Mouse (Mus musculus) MEL (cell line): ENCODE data around the gene Scn8a. TPM values are rescaled to one million over a fixed set of nuclear protein-coding genes. Genes with fewer than 3 reads are reported as not detected.

Experiments
- DNase-seq: peaks from one replicate; pipeline ENCODE4 v3.0.0; 2011; ENCODE audit warnings: low read depth, low spot score
- H3K27ac ChIP-seq: 2 replicates; pipeline ENCODE4 v1.5.1; 2012; ENCODE audit warnings: low read depth, mild to moderate bottlenecking, control low read depth, low read length, moderate library complexity; ENCODE audit not compliant: control insufficient read depth
- H3K27me3 ChIP-seq, 2 experiments: fragments of 150-350 bp in 1 of 2; sonication (generic) in 1 of 2; 2 replicates each; pipeline ENCODE4 v1.6.1; 2012; ENCODE audit warnings: low read length in 2 of 2, mild to moderate bottlenecking in 2 of 2, improper control_type of control experiment in 1 of 2, moderate library complexity in 1 of 2; ENCODE audit not compliant: insufficient read depth in 2 of 2, control insufficient read depth in 1 of 2
- H3K36me3 ChIP-seq, 2 experiments: 2 replicates each; pipeline ENCODE4 v1.6.1; 2012 to 2014; ENCODE audit warnings: low read length in 2 of 2, improper control_type of control experiment in 1 of 2, inconsistent platforms in 1 of 2, mild to moderate bottlenecking in 1 of 2; ENCODE audit not compliant: insufficient read depth in 2 of 2, control insufficient read depth in 1 of 2
- H3K4me1 ChIP-seq, 2 experiments: fragments of 150-350 bp in 1 of 2; sonication (generic) in 1 of 2; 2 replicates each; pipeline ENCODE4 v1.6.1; 2012; ENCODE audit warnings: low read length in 2 of 2, improper control_type of control experiment in 1 of 2, mild to moderate bottlenecking in 1 of 2; ENCODE audit not compliant: insufficient read depth in 2 of 2, control insufficient read depth in 1 of 2
- H3K4me3 ChIP-seq, 2 experiments: fragments of 150-350 bp in 1 of 2; sonication (generic) in 1 of 2; 2 replicates each; pipeline ENCODE4 v1.5.1; 2012; ENCODE audit warnings: low read depth in 2 of 2, low read length in 2 of 2, mild to moderate bottlenecking in 2 of 2, moderate library complexity in 2 of 2, control low read depth in 1 of 2, improper control_type of control experiment in 1 of 2; ENCODE audit not compliant: control insufficient read depth in 1 of 2, insufficient read depth in 1 of 2
- H3K79me2 ChIP-seq: 2 replicates; pipeline ENCODE4 v1.6.1; 2012; ENCODE audit warnings: mild to moderate bottlenecking, low read length, moderate library complexity; ENCODE audit not compliant: control insufficient read depth, poor library complexity, insufficient read depth
- H3K9ac ChIP-seq: 2 replicates; pipeline ENCODE4 v1.6.1; 2012; ENCODE audit warnings: low read depth, mild to moderate bottlenecking, control low read depth, low read length, moderate library complexity; ENCODE audit not compliant: control insufficient read depth, poor library complexity, severe bottlenecking
- H3K9me3 ChIP-seq: fragments of 150-350 bp; sonication (generic); replicated peaks from 2 replicates; pipeline ENCODE4 v1.6.1; 2012; ENCODE audit warnings: mild to moderate bottlenecking, low read length, improper control_type of control experiment, moderate library complexity; ENCODE audit not compliant: insufficient read depth
- BHLHE40 ChIP-seq: IDR thresholded peaks from 2 replicates; pipeline ENCODE4 v1.6.1; 2012; ENCODE audit warnings: low read depth, mild to moderate bottlenecking, inconsistent platforms, low read length, improper control_type of control experiment, borderline replicate concordance
- CHD2 ChIP-seq: IDR thresholded peaks from 2 replicates; pipeline ENCODE4 v1.6.1; 2011; ENCODE audit warnings: low read length, improper control_type of control experiment
- CTCF ChIP-seq, 3 experiments: IDR thresholded peaks in 2 of 3; conservative IDR thresholded peaks in 1 of 3; 2 replicates each; pipeline ENCODE4 v1.5.1; 2011 to 2012; ENCODE audit warnings: low read length in 3 of 3, low read depth in 2 of 3, mild to moderate bottlenecking in 2 of 3, improper control_type of control experiment in 1 of 3, inconsistent platforms in 1 of 3, mixed read lengths in 1 of 3, moderate library complexity in 1 of 3; ENCODE audit not compliant: control insufficient read depth in 1 of 3, insufficient read depth in 1 of 3, poor library complexity in 1 of 3, severe bottlenecking in 1 of 3
- ELF1 ChIP-seq: IDR thresholded peaks from 2 replicates; pipeline ENCODE4 v1.6.1; 2014; ENCODE audit warnings: low read depth, mild to moderate bottlenecking, inconsistent platforms, low read length, improper control_type of control experiment, moderate library complexity
- GABPA ChIP-seq: IDR thresholded peaks from 2 replicates; pipeline ENCODE4 v1.6.1; 2012; ENCODE audit warnings: low read depth, mild to moderate bottlenecking, inconsistent platforms, low read length, improper control_type of control experiment, moderate library complexity
- GATA1 ChIP-seq: IDR thresholded peaks from 2 replicates; pipeline ENCODE4 v1.6.1; 2011; ENCODE audit warnings: low read depth, low read length, improper control_type of control experiment
- JUND ChIP-seq: IDR thresholded peaks from 2 replicates; pipeline ENCODE4 v1.6.1; 2011; ENCODE audit warnings: low read depth, mild to moderate bottlenecking, improper control_type of control experiment, low read length
- MAX ChIP-seq: IDR thresholded peaks from 2 replicates; pipeline ENCODE4 v1.6.1; 2011; ENCODE audit warnings: low read length, improper control_type of control experiment
- MEF2A ChIP-seq: IDR thresholded peaks from 2 replicates; pipeline ENCODE4 v1.6.1; 2014; ENCODE audit warnings: low read depth, mild to moderate bottlenecking, inconsistent platforms, low read length, improper control_type of control experiment; ENCODE audit not compliant: poor library complexity, insufficient replicate concordance, severe bottlenecking; ENCODE audit errors: extremely low read depth
- NELFE ChIP-seq: IDR thresholded peaks from 2 replicates; pipeline ENCODE4 v1.6.1; 2011; ENCODE audit warnings: low read depth, low read length, improper control_type of control experiment
- RCOR1 ChIP-seq: IDR thresholded peaks from 2 replicates; pipeline ENCODE4 v1.6.1; 2012; ENCODE audit warnings: low read depth, mild to moderate bottlenecking, inconsistent platforms, low read length, improper control_type of control experiment
- SIN3A ChIP-seq: IDR thresholded peaks from 2 replicates; pipeline ENCODE4 v1.6.1; 2012; ENCODE audit warnings: low read length, improper control_type of control experiment, inconsistent platforms
- SMC3 ChIP-seq: IDR thresholded peaks from 2 replicates; pipeline ENCODE4 v1.6.1; 2011; ENCODE audit warnings: low read depth, low read length, improper control_type of control experiment
- UBTF ChIP-seq: IDR thresholded peaks from 2 replicates; pipeline ENCODE4 v1.6.1; 2012; ENCODE audit warnings: low read depth, mild to moderate bottlenecking, inconsistent platforms, low read length, improper control_type of control experiment, moderate library complexity, borderline replicate concordance; ENCODE audit not compliant: insufficient read depth
- USF1 ChIP-seq: IDR thresholded peaks from 2 replicates; pipeline ENCODE4 v1.6.1; 2014; ENCODE audit warnings: low read depth, mild to moderate bottlenecking, inconsistent platforms, low read length, improper control_type of control experiment, moderate library complexity
- USF2 ChIP-seq, 2 experiments: IDR thresholded peaks; 2 replicates each; pipeline ENCODE4 v1.6.1; 2011 to 2012; ENCODE audit warnings: improper control_type of control experiment in 2 of 2, low read length in 2 of 2, borderline replicate concordance in 1 of 2, inconsistent platforms in 1 of 2, low read depth in 1 of 2, mild to moderate bottlenecking in 1 of 2; ENCODE audit not compliant: insufficient read depth in 1 of 2
- ZKSCAN1 ChIP-seq: IDR thresholded peaks from 2 replicates; pipeline ENCODE4 v1.6.1; 2012; ENCODE audit warnings: low read depth, mild to moderate bottlenecking, inconsistent platforms, low read length, improper control_type of control experiment, moderate library complexity
- polyA plus RNA-seq, 2 experiments: library from polyadenylated mRNA; stranded (reverse) in 1 of 2; unstranded in 1 of 2; fragments of >175 nt in 1 of 2; fragments of >200 nt in 1 of 2; gene quantifications; 2 replicates each; pipeline versions ENCODE4 v1.2.1 to v1.2.4; 2012; ENCODE audit warnings: low replicate concordance in 2 of 2, low read depth in 1 of 2; ENCODE audit not compliant: insufficient read length in 2 of 2, insufficient read depth in 1 of 2, missing spikeins in 1 of 2
- total RNA-seq: library from RNA; depleted of rRNA; stranded (reverse); fragments of 300-350 nt; gene quantifications from 2 replicates; pipeline ENCODE4 v1.2.3, GENCODE M21; 2012

Scn8a gene
- total and polyA plus RNA-seq, 3 experiments: 0.01 to 0.08 TPM; not detected in 1

DNA sequence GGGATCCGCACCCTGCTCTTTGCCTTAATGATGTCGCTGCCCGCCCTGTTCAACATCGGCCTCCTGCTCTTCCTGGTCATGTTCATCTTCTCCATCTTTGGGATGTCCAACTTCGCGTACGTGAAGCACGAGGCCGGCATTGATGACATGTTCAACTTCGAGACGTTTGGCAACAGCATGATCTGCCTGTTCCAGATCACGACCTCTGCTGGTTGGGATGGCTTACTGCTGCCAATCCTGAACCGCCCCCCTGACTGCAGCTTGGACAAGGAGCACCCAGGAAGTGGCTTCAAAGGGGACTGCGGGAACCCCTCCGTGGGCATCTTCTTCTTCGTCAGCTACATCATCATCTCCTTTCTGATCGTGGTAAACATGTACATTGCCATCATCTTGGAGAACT lies 170.0 kb downstream of the Scn8a start:
- H3K79me2 ChIP-seq: no peaks in the 10 kb centered on the region
- H3K9ac ChIP-seq: no peak overlapping the region
- no peak overlapping the region for H3K27ac ChIP-seq
- H3K4me1 ChIP-seq: no peaks in the 10 kb centered on the region
- no peaks in the 10 kb centered on the region for H3K9me3 ChIP-seq
- TF ChIP-seq SIN3A (no peak), MEF2A (no peak), MAX (no peak), SMC3 (peak; percentile 42), CTCF (IDR thresholded peaks at IDR 0.05 in 2 of 3, conservative IDR thresholded peaks at IDR 0.05 in 1 of 3; ENCODE audit: control insufficient read depth in 1 of 3, insufficient read depth in 1 of 3, low read depth in 2 of 3, low read length in 3 of 3, poor library complexity in 1 of 3, severe bottlenecking in 1 of 3) (peak; percentile 34 to 44 (median 43)), UBTF (no peak), GATA1 (no peak), NELFE (no peak), RCOR1 (no peak), GABPA (no peak), JUND (no peak), CHD2 (no peak), BHLHE40 (no peak), ELF1 (no peak), USF1 (no peak)
- no peaks in the 10 kb centered on the region for H3K27me3 ChIP-seq
- no peaks in the 10 kb centered on the region for H3K36me3 ChIP-seq
- no peak overlapping the region for H3K4me3 ChIP-seq
- DNase-seq: peak; percentile 25

DNA sequence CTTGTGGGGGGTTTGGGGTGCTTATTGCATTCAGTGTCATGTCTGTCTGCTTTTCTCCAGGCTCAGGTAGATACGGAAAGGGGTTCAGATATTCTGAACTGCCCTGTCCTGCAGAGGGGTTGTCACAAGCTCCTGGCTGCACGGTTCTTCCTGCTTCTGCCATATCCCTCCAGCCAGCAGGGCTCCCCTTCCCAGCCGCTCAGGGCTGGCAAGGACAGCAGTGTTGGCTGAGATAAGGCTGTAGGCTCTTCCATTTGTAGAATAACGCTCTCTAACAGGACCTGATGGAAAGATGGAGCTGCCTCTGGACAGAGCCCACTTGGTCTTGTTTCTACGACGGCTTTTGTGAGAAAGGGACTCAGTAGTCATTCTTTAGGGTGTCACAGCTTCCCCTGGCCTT lies 172.3 kb downstream of the Scn8a start:
- H3K79me2 ChIP-seq: no peaks in the 10 kb centered on the region

More for the DNA sequence above, 172.3 kb downstream of the Scn8a start:
- DNase-seq: no peak
- H3K9ac ChIP-seq: no peak overlapping the region
- no peaks in the 10 kb centered on the region for H3K9me3 ChIP-seq
- H3K27me3 ChIP-seq: no peaks in the 10 kb centered on the region
- no peak overlapping the region for H3K27ac ChIP-seq
- no peak overlapping the region for H3K4me3 ChIP-seq
- TF ChIP-seq NELFE (no peak), USF2 (IDR thresholded peaks at IDR 0.05; ENCODE audit: borderline replicate concordance in 1 of 2, insufficient read depth in 1 of 2, low read depth in 1 of 2, low read length in 2 of 2) (no peak), ZKSCAN1 (no peak), JUND (no peak)
- TF ChIP-seq, all 39 proteins: peak for 0
- H3K36me3 ChIP-seq: no peaks in the 10 kb centered on the region
- H3K4me1 ChIP-seq: no peaks in the 10 kb centered on the region
